Mouse (Mus musculus): ENCODE data around the gene Shroom1.

DNA sequence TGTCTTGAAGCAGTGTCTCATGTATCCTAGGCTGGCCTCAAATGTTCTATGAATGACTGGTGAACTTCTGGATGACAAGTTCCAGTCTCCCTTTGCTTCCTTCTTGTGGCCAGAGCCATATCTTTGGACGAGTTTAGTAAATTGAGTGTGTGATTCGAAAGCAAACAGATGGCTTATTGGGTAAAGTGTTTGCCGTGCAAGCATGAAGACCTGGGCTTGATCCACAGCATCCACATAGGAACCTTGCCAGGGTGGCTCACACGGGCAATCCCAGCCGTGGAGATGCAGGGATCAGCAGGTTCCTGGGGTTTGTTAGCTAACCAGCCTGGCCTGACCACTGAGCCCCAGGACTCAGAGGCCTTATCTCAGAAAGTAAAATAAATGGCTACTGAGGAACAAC, 4.0 kb upstream of the Shroom1 start:
- TF ChIP-seq GATA1 (IDR thresholded peaks at IDR 0.05; ENCODE audit: borderline replicate concordance, low read length) = no peak
- TF ChIP-seq FLI1 (IDR thresholded peaks at IDR 0.05; ENCODE audit: low read length) = no peak
